Mouse (Mus musculus) left cerebral cortex, postnatal 25 days (tissue): Measurements from ENCODE around the gene Coro6. TPM values are rescaled to one million over a fixed set of nuclear protein-coding genes. Genes with fewer than 3 reads are reported as not detected.

Experiments
- DNase-seq, 2 experiments: peaks; one replicate each; pipeline ENCODE4 v3.0.0; 2022; ENCODE audit warnings: low spot score in 2 of 2, mixed read lengths in 1 of 2
- intact Hi-C: fragments of 180-260 bp; cut with DNase I; formaldehyde crosslinking; loops from one replicate; pipeline ENCODE4 v1.15.1; 2025
- total RNA-seq, 2 experiments: library from RNA; stranded (reverse); gene quantifications; 2 replicates each; pipeline ENCODE4 v1.2.3; 2021

Gene Coro6
- total RNA-seq = 10 to 100 TPM; 31.8 to 36.1 TPM

DNA sequence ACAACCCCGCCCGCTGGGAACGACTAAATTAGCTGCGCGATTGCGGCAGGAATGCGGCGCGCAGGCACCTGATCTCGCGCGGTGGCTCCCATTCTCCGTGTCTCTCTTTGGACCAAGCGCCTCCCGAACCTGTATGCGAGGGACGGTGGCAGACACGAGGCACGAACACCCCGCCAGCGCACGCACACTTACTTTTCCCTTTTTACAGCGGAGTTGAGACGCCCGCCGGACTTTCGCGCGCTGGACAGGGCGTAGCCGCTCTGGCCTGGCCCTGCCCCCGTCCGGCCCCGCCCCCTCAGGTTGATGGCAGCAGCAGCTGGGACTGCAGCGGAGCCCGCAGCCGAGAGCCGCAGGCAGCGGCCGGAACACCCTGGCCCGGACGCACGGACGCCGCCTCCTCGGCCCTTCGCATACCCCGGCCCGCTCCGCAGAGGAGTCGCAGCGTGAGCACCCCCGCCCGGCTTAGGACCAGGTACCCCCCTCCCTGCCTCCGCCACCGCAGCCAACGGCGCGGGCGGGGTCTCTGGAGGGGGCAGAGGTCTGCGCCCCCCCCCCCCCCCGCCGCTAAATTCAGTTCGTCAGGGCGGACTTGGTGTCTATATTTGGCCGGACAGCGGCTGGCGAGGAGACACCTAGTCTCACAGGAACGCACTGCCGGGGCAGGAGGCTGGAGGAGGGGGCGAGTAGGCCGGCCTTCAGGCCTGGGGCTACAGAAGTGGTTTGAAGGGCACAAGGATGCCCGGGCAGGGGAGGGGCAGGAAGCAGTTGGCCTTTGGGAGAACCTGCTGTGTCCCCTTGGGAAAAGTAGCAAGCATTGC lies at the start of gene Coro6:
Gene Coro6 (plus strand): TSS at position 129 of the 818 bp plus-strand sequence.
- DNase-seq = peak; percentile 36 to 56
- intact Hi-C loops = no loop called here

DNA sequence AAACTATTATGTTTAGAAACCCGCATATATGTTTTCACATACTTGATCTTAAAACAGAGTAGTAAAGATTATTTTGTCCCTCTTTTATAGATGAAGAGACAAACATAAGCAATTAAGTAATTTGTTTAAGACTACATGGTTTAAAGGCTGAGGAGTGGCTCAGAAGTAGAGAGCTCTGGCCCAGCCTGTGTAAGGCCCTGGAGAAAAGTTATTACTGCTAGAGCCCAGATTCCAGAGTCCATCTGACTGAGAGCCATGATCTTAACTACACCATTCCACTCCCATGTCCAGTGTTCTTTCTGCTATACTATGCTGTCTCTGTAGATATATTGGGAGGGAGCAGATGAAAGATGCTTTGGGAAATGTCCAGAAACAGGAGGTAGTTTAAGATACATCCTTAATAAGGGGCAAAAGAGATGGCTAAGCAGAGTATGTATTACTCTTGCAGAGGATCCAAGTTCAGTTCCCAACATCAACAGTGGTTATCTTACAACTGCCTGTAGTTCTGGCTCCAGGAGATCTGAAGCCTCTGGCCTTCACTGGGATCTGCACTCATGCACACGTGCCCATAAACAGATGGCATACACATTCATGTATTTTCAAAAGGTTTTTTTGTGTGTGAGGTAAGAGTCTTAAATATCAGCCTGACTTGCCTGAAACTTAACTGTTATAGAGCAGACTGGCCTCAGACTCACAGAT lies 47.9 kb upstream of the Coro6 start:
- no peak for DNase-seq
- intact Hi-C loops = no loop called here

- intact Hi-C loops = no loop called here
Measured at GRCm38 (mm10) chr11:77416212-77417000, 45.8 kb upstream of the Coro6 start.

GRCm38 (mm10) chr11:77418021-77418420 lies 44.2 kb upstream of the Coro6 start:
- intact Hi-C loops = no loop called here
- DNase-seq = no peak

More at GRCm38 (mm10) chr11:77416212-77417000, 45.8 kb upstream of the Coro6 start:
- DNase-seq = no peak

DNA sequence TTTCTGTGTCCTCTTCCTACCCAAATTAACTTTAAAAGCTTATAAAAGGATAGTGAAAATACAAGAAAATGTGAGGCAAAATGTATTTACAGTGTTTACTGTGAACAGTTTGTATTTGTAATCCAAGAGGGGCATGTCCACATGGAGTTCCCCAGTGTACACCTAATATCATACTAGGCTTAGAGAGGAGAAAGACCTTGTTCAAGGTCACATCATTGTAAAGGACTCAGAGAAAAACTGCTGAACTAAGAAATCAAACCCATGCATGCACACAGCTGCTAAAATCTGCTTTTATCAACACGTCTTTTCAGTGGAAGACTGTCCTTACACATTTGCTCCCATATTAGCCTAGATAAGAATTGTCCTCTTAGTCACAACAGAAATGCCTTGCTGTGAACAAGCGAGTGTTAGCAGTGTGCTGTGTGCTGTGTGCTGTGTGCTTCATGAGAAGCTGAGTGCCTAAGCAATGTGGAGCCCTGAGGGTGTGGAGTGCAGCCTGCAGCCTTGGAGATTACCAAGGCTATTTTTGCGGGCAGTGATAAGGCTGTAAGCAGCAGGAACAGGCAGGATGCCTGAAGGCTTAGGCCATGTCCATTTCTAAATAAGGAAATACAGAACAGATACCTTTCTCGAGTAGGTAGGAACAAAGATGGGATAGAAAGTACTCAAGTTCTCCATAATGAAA lies 38.9 kb upstream of the Coro6 start:
- DNase-seq = no peak
- intact Hi-C loops = no loop called here

- intact Hi-C loops = no loop called here
- DNase-seq = no peak
Measured at GRCm38 (mm10) chr11:77428446-77428845, 33.8 kb upstream of the Coro6 start.

GRCm38 (mm10) chr11:77437026-77437425 lies 25.2 kb upstream of the Coro6 start:
- intact Hi-C loops = no loop called here
- DNase-seq = no peak

- no peak for DNase-seq
- intact Hi-C loops = loop anchor here (10.0 kb wide), 1 partner anchor 95 kb away; no protein-coding TSS in a partner anchor
Measured at GRCm38 (mm10) chr11:77440081-77440480, 22.1 kb upstream of the Coro6 start.

DNA sequence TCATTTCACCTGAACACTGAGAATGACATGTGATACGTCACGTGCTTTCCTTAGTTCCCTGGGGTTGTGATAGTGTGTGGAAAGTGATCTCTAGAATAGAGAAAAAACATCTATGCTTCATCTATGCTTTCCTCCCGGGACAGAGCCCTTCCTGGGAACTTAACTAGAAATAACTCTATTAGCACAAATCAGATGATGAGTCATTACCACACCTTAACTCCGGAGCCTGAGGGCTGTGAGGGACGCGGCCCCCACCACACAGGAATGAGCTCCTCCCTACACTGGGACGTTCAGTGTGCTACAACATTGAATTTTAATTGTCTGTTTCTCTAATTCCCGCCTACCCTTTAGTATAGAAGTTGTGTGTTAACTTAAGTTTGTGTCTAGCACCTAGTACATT lies 21.2 kb upstream of the Coro6 start:
- DNase-seq = no peak
- intact Hi-C loops = loop anchor here (10.0 kb wide), 1 partner anchor 96 kb away; no protein-coding TSS in a partner anchor

- DNase-seq = peak in 1 of 2 experiments; percentile 55
- intact Hi-C loops = loop anchor here (10.0 kb wide), 1 partner anchor 98 kb away; no protein-coding TSS in a partner anchor
Measured at GRCm38 (mm10) chr11:77442186-77443170, 19.7 kb upstream of the Coro6 start.

DNA sequence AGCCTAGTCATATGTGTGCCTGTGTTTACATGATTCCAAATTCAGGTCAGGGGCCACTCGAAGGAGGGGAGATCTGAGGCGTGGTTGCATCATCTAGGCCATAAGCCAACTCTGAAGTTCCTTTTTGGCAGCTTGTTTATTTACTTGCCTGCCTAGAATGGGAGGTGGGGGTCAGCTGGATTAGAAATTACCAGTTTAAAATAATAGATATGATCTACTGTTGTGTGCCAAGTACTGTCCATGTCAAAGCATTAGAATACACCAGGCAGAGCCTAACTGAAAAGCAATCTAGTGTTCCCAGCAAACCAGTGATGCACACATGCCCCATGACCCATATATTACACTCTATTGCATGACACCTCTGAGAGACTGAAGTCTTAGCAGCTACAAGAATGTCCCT lies 17.3 kb upstream of the Coro6 start:
- DNase-seq = no peak
- intact Hi-C loops = loop anchor here (5.0 to 10.0 kb wide), 2 partner anchors 100 to 128 kb away; no protein-coding TSS in a partner anchor

GRCm38 (mm10) chr11:77446628-77447041 lies 15.6 kb upstream of the Coro6 start:
- DNase-seq = peak in 1 of 2 experiments; percentile 55
- intact Hi-C loops = loop anchor here (5.0 to 10.0 kb wide), 2 partner anchors 102 to 129 kb away; no protein-coding TSS in a partner anchor

DNA sequence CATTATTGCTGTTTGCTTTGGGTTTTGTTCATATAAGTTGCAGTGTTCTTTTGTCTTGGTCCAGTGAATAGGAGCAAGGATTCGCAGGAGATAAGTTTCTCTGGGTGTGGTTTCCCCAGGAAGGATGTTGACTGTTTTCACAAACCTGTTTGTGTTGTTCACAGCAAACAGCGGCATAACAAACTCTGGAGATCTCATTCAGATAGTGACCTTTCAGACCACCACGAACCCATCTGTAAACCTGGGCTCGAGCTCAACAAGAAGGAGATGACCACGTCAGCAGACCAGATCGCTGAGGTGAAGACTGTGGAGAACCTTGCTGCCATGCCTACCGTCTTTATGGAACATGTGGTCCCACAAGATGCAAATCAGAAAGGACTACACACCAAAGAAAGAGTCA lies 13.0 kb upstream of the Coro6 start:
- intact Hi-C loops = loop anchor here (5.0 to 10.0 kb wide), 2 partner anchors 104 to 132 kb away; no protein-coding TSS in a partner anchor
- DNase-seq = no peak

- intact Hi-C loops = no loop called here
- no peak for DNase-seq
Measured at GRCm38 (mm10) chr11:77451670-77452069, 10.5 kb upstream of the Coro6 start.

- DNase-seq = no peak
- intact Hi-C loops = no loop called here
Measured at GRCm38 (mm10) chr11:77453388-77453787, 8.8 kb upstream of the Coro6 start.

DNA sequence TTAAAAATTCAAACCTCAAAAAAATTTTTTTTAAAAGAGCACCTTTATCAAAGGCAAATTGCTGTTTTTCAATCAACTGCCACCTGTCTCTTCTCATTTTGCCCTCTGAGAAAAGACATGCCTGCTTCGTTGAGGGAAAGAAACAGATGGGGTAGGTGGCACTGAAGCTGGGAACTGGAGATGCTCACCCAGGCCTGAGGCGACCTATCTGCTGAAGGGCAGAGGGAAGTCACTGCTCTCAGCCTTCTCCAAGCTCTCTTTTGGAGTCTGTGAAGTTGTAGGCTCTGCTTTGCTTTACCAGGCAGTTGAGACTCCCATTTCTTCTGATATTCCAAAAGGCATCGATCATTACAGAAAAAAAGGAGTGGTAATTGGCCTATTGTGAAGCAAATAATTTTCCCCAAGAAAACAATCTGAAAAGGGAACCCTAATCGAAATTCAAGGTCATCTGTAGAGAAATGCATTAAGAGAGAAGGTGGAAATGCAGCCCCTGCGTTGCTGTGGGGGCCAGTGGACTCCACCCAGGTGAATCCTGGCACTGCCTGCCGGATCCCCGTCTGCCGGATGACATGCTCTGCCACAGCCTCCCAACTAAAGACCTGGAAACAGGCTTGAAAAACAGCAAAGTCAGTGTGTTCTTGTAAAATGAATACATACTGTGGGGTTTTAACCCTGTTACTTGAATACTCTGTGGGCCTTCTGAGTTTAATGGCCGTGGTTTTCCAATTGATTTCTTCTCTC lies 6.3 kb upstream of the Coro6 start:
- no peak for DNase-seq
- intact Hi-C loops = no loop called here

DNA sequence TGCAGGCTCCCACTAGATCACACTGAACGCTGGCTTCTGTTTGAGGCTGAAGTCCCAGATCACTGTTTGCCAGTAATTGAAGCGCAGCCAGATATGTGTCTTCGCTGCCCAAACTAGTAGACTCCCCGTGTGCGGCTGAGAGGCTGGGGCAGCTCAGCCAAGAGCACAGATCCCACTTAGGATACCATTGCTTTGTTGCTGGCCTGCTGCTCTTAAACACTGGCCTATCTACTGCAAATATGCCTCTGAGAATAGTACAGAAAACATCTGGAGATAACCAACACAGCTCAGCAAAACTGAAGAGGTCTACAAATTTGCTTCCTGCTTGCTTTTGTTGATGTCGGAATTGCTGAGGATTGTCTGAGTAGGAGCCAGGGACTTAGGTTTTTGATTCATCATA lies 5.3 kb upstream of the Coro6 start:
- DNase-seq = no peak
- intact Hi-C loops = no loop called here
